Comparison of ENCODE assay signal across 12 mouse cellular contexts in the genomic region with DNA sequence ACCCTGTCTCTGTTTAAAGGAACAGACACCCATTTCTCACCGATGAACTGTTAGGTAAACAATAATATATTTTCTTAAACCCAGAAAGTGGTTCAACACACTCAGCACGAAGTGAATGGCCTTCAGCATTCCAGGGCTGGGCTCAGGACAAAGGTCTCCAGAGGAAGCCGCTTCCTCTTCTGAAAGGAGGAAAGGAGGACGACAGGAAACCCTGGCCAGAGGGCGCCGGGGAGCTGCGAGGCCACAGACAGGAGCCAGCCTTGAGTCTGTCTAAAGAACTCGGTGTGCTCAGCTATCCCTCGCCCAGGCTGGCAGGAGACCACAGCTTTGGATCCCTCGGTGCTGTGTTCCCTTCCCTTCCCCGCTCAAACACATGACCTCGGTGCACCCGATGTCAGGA. TPM values are rescaled to one million over a fixed set of nuclear protein-coding genes. Genes with fewer than 3 reads are reported as not detected.
A peak's percentile ranks its signal among the peaks of the same experiment; 100 is the strongest.
DNase-seq lines count a peak whose midpoint lies in the region; ATAC-seq lines count a peak whose summit lies in the region.
"Had no signal": no experiment of that assay in that cellular context is flagged by ENCODE, and none has a peak within 500 bp of the region (broad histone marks: within the 10 kb centered on the region; RNA-seq: fewer than 3 reads in every experiment).

No protein-coding gene starts in this region.

- H3K4me1 ChIP-seq in heart, embryonic 11.5 days (ENCODE audit: control insufficient read depth, insufficient read depth, low read length) = peaks cover 4% of the 10 kb centered on the region; the same call in 1 of the 2 replicates

- H3K36me3 ChIP-seq in heart, embryonic 11.5 days (ENCODE audit: control insufficient read depth, insufficient read depth, low read length) = no peaks in the 10 kb centered on the region

- peak overlapping the region; percentile 11 for H3K9ac ChIP-seq in heart, embryonic 11.5 days (ENCODE audit: low read depth, low read length)

- DNase-seq in heart, postnatal 14 days = no peak
- peak; percentile 36 for DNase-seq in thymus, postnatal 14 days
- DNase-seq in thymus, postnatal 25 days = no peak
- peak; percentile 41 to 44 for DNase-seq in kidney, postnatal 25 days
- DNase-seq in yolk sac, embryonic 10.5 days (ENCODE audit: low spot score) = peak; percentile 79
- no peak for DNase-seq in left cerebral cortex, postnatal 14 days (ENCODE audit: low spot score in 2 of 2)
- no peak for DNase-seq in frontal cortex, adult 2 months (ENCODE audit: extremely low spot score in 1 of 2, low spot score in 1 of 2)

- WGBS in heart, embryonic 11.5 days (ENCODE audit: insufficient replicate concordance) = 13% methylated on average over 13 of the region's 13 CpGs

- H3K4me3 ChIP-seq in heart, embryonic 11.5 days (ENCODE audit: low read depth, low read length) = no peak overlapping the region
- H3K4me3 ChIP-seq: erythroblast, embryonic 14.5 days had no signal

- no peak overlapping the region for H3K27ac ChIP-seq in heart, embryonic 11.5 days (ENCODE audit: low read depth, low read length)

- no peaks in the 10 kb centered on the region for H3K27me3 ChIP-seq in heart, embryonic 11.5 days (ENCODE audit: control insufficient read depth, insufficient read depth, low read length)

- intact Hi-C loops in heart, postnatal 14 days (cut with DNase I) = no loop called here
- intact Hi-C loops in left cerebral cortex, postnatal 14 days (cut with DNase I) = no loop called here

- no peaks in the 10 kb centered on the region for H3K9me3 ChIP-seq in heart, embryonic 11.5 days (replicated peaks; ENCODE audit: control insufficient read depth, low read length)

- H3K4me2 ChIP-seq in heart, embryonic 11.5 days = peak overlapping the region; percentile 31; the same call in 1 of the 2 replicates

- ATAC-seq in heart, embryonic 11.5 days (replicated peaks; ENCODE audit: insufficient number of reproducible peaks, low FRiP score, low TSS enrichment) = no peak

RNA-seq across cellular contexts. Expression of a gene that starts 50.8 kb away (rescaled TPM):
- polyA plus RNA-seq in heart, embryonic 11.5 days (2014; fragmentation: Nextera tagmentation; extraction: Ambion mirVana) = not detected in 2 replicates
- total RNA-seq in heart, postnatal 14 days (2021) = not detected
- not detected for total RNA-seq in left cerebral cortex, postnatal 14 days (2021)
- 3.0 and 3.2 TPM in 2 replicates for polyA plus RNA-seq in frontal cortex, adult 2 months (2012; rRNA removed)
- total RNA-seq: left cerebral cortex, postnatal 10 days; neutrophil, adult 5-6 weeks had no signal
- polyA plus RNA-seq: C2C12; erythroblast, embryonic 14.5 days had no signal

RNA-seq across cellular contexts. Expression of a gene that starts 57.8 kb away (rescaled TPM):
- polyA plus RNA-seq in heart, embryonic 11.5 days (2014; fragmentation: Nextera tagmentation; extraction: Ambion mirVana) = 4.2 and 4.5 TPM in 2 replicates
- 10 to 100 TPM; 11.8 to 12.3 TPM for total RNA-seq in heart, postnatal 14 days (2021)
- 10 to 100 TPM; 44.9 to 47.8 TPM for total RNA-seq in left cerebral cortex, postnatal 14 days (2021)
- polyA plus RNA-seq in frontal cortex, adult 2 months (2012; rRNA removed) = 32.2 and 35.7 TPM in 2 replicates
- polyA plus RNA-seq: erythroblast, embryonic 14.5 days had no signal

Comparison
In these comparisons a context has a peak if more than half of its experiments do, and no peak if none do; other contexts are left out.
1. DNase-seq: peak in thymus, postnatal 14 days (single experiment), kidney, postnatal 25 days (2 of 2) and yolk sac, embryonic 10.5 days (single experiment); none in heart, postnatal 14 days (0 of 2), thymus, postnatal 25 days (single experiment), left cerebral cortex, postnatal 14 days (0 of 2) and frontal cortex, adult 2 months (0 of 2).